Mouse (Mus musculus): ENCODE results near the gene Olfr169. TPM values are rescaled to one million over a fixed set of nuclear protein-coding genes. Genes with fewer than 3 reads are reported as not detected.
"Not testable (repeated sequence)": the region's sequence is repeated elsewhere in the genome, so short reads cannot be mapped to it uniquely, and the experiment has no call there.

Olfr169 gene
- not detected in 2 replicates for polyA plus RNA-seq (2014; fragmentation: Nextera tagmentation; extraction: Ambion mirVana)

DNA sequence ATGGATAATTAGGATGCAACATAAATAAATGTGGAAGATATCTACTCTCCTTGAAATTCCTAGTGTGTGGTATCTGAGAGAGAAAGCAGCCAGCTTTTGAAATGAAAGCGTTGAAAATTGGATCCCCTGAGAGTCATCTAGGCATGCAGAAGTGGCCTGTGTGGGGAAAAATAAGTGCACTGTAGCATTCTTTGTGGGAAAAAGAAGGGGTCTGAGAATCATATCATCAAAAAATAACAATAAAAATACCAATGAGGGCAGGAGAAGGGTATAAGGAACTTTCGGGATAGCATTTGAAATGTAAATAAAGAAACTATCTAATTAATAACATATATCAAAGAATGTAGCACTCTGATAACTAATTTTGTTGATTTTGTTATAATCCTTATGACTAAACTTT is at the start of gene Olfr169:
Gene Olfr169, minus strand, starts transcription at position 101 of the 400 bp plus-strand sequence.
- H3K4me3 ChIP-seq (ENCODE audit: low read depth, low read length); H3K9ac ChIP-seq (ENCODE audit: low read length); H3K9me3 ChIP-seq (ENCODE audit: control insufficient read depth, low read length); H3K4me2 ChIP-seq (ENCODE audit: low read depth, severe bottlenecking); H3K27me3 ChIP-seq (ENCODE audit: control insufficient read depth, insufficient read depth, low read length); H3K4me1 ChIP-seq (ENCODE audit: control insufficient read depth, insufficient read depth, low read length); H3K36me3 ChIP-seq (ENCODE audit: control insufficient read depth, insufficient read depth, low read length); DNase-seq (ENCODE audit: low spot score); H3K27ac ChIP-seq (replicated peaks; ENCODE audit: low read depth, low read length); ATAC-seq (ENCODE audit: insufficient number of reproducible peaks, low FRiP score, low TSS enrichment, low read depth): not testable (repeated sequence)
- 90% methylated on average over 2 of the region's 2 CpGs for WGBS

DNA sequence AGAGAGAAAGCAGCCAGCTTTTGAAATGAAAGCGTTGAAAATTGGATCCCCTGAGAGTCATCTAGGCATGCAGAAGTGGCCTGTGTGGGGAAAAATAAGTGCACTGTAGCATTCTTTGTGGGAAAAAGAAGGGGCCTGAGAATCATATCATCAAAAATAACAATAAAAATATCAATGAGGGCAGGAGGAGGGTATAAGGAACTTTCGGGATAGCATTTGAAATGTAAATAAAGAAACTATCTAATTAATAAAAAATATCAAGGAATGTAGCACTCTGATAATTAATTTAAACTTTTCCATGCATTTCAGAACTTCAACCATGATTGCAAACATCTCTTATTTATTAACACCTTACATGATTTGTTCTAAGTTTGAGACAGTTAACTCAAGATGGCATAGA is 40.2 kb upstream of the Olfr169 start, which contains the start of gene Olfr170:
Gene Olfr170, minus strand, starts transcription at position 101 of the 400 bp plus-strand sequence.
- H3K27me3 ChIP-seq (ENCODE audit: control insufficient read depth, insufficient read depth, low read length); H3K9me3 ChIP-seq (ENCODE audit: control insufficient read depth, low read length); H3K9ac ChIP-seq (ENCODE audit: low read length); H3K4me1 ChIP-seq (ENCODE audit: control insufficient read depth, insufficient read depth, low read length); DNase-seq (ENCODE audit: low spot score); H3K27ac ChIP-seq (replicated peaks; ENCODE audit: low read depth, low read length); H3K4me3 ChIP-seq (ENCODE audit: low read depth, low read length); H3K36me3 ChIP-seq (ENCODE audit: control insufficient read depth, insufficient read depth, low read length); H3K4me2 ChIP-seq (ENCODE audit: low read depth, severe bottlenecking); ATAC-seq (ENCODE audit: insufficient number of reproducible peaks, low FRiP score, low TSS enrichment, low read depth): not testable (repeated sequence)
- 92% methylated on average over 2 of the region's 2 CpGs for WGBS

DNA sequence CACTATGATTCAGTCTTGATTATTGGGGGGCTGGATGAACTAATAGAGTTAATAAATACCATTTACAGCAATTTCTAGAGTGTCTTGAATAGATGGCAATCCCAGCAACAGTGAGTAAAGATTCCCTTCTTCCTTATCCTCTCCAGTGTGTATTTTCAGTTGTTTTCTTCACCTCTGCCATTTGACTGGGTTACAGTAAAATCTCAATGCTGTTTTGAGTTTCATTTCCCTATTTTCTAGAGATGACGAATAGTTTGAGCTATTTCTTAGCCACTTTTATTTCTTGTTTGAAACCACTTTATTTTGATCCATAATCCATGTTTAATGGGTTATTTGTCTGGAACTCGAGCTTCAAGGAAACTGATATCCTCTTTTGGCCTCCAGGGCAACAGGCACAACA is 31.6 kb upstream of the Olfr169 start:
- H3K9me3 ChIP-seq (ENCODE audit: control insufficient read depth, low read length), result no peaks in the 10 kb centered on the region
- no peaks in the 10 kb centered on the region for H3K27me3 ChIP-seq (ENCODE audit: control insufficient read depth, insufficient read depth, low read length)
- DNase-seq (ENCODE audit: low spot score) (no peak), ATAC-seq (ENCODE audit: insufficient number of reproducible peaks, low FRiP score, low TSS enrichment, low read depth) (no peak)
- H3K4me1 ChIP-seq (ENCODE audit: control insufficient read depth, insufficient read depth, low read length), result no peaks in the 10 kb centered on the region
- H3K36me3 ChIP-seq (ENCODE audit: control insufficient read depth, insufficient read depth, low read length), result no peaks in the 10 kb centered on the region
- no peak overlapping the region for H3K9ac ChIP-seq (ENCODE audit: low read length)
- H3K4me3 ChIP-seq (ENCODE audit: low read depth, low read length), result no peak overlapping the region
- no peak overlapping the region for H3K4me2 ChIP-seq (ENCODE audit: low read depth, severe bottlenecking)
- no peak overlapping the region for H3K27ac ChIP-seq (replicated peaks; ENCODE audit: low read depth, low read length)
- WGBS, result 70% methylated on average over 2 of the region's 2 CpGs

DNA sequence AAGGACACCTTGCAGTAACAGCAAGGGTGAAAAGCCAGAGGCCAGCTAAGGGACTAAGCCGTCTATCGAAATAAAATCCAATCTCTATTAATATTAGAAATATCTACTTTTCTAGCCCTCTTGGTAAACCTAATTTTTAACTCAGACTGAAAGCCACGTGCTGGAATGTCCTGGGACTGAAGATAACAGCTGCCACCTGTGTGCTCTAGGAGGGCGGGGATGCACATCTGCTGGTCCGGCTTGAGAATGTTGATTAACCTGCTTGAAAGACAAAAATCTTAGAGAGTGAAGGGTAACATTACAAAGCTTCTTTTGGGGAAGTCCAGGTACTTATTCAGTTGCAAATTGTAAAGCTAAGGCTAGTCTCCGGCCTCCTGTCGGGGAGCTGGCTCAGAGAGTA is 18.2 kb downstream of the Olfr169 start:
- not testable (repeated sequence) for H3K27me3 ChIP-seq (ENCODE audit: control insufficient read depth, insufficient read depth, low read length); H3K4me2 ChIP-seq (ENCODE audit: low read depth, severe bottlenecking); H3K4me1 ChIP-seq (ENCODE audit: control insufficient read depth, insufficient read depth, low read length); H3K9ac ChIP-seq (ENCODE audit: low read length); H3K27ac ChIP-seq (replicated peaks; ENCODE audit: low read depth, low read length); H3K4me3 ChIP-seq (ENCODE audit: low read depth, low read length); ATAC-seq (ENCODE audit: insufficient number of reproducible peaks, low FRiP score, low TSS enrichment, low read depth); DNase-seq (ENCODE audit: low spot score); H3K36me3 ChIP-seq (ENCODE audit: control insufficient read depth, insufficient read depth, low read length); H3K9me3 ChIP-seq (ENCODE audit: control insufficient read depth, low read length)
- 84% methylated on average over 7 of the region's 7 CpGs for WGBS

DNA sequence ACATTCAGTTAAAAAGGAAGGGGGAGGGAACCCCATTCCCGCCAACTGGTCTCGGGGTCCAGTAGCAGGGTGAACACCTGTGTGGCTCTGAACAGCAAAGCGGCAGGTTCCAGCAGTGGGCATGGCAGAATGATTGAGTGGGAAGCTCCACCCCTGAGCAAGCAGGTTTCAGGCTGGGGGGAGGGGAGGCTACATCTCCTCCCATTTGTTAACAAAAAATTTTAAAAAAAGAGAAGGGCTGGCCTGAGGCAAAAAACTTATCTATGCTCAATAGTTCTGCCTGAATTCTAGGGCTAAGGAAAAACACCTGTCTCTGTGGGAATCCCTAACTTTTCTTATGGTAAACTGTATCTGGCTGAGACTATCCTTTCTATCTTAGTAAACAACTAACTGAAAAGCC is 19.4 kb downstream of the Olfr169 start:
- H3K4me2 ChIP-seq (ENCODE audit: low read depth, severe bottlenecking); H3K9ac ChIP-seq (ENCODE audit: low read length); DNase-seq (ENCODE audit: low spot score); H3K27ac ChIP-seq (replicated peaks; ENCODE audit: low read depth, low read length); H3K4me1 ChIP-seq (ENCODE audit: control insufficient read depth, insufficient read depth, low read length); H3K36me3 ChIP-seq (ENCODE audit: control insufficient read depth, insufficient read depth, low read length); H3K4me3 ChIP-seq (ENCODE audit: low read depth, low read length); ATAC-seq (ENCODE audit: insufficient number of reproducible peaks, low FRiP score, low TSS enrichment, low read depth); H3K27me3 ChIP-seq (ENCODE audit: control insufficient read depth, insufficient read depth, low read length); H3K9me3 ChIP-seq (ENCODE audit: control insufficient read depth, low read length): not testable (repeated sequence)
- 85% methylated on average over 3 of the region's 3 CpGs for WGBS

DNA sequence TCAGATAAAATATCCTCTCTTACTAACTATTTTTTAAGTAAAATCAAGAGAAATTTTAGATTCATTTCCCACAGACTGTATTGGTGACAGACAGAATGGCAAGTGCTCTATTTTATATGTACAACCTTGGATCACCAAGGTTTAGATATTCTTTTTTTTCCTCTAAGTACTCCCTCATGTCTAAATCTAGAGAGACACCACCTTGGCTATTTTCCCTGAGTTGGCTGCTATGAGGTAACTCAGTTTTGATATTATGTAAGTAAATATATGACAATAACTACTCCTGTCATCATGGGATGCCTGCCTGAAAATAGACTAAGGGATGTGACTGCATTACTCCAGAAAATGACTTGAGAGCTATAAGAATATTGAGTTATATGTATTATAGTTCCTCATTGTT is 36.2 kb downstream of the Olfr169 start, which contains the start of gene Olfr168:
Gene Olfr168, minus strand, starts transcription at position 101 of the 400 bp plus-strand sequence.
- ATAC-seq (ENCODE audit: insufficient number of reproducible peaks, low FRiP score, low TSS enrichment, low read depth) (no peak), DNase-seq (ENCODE audit: low spot score) (no peak)
- Histone ChIP-seq H3K27ac (replicated peaks; ENCODE audit: low read depth, low read length) (no peak within 1 kb of the TSS), H3K4me1 (ENCODE audit: control insufficient read depth, insufficient read depth, low read length) (no peaks in the 10 kb centered on the region), H3K9me3 (ENCODE audit: control insufficient read depth, low read length) (no peaks in the 10 kb centered on the region), H3K27me3 (ENCODE audit: control insufficient read depth, insufficient read depth, low read length) (no peaks in the 10 kb centered on the region), H3K36me3 (ENCODE audit: control insufficient read depth, insufficient read depth, low read length) (no peaks in the 10 kb centered on the region), H3K4me2 (ENCODE audit: low read depth, severe bottlenecking) (no peak within 1 kb of the TSS), H3K4me3 (ENCODE audit: low read depth, low read length) (no peak within 1 kb of the TSS), H3K9ac (ENCODE audit: low read length) (no peak within 1 kb of the TSS)

DNA sequence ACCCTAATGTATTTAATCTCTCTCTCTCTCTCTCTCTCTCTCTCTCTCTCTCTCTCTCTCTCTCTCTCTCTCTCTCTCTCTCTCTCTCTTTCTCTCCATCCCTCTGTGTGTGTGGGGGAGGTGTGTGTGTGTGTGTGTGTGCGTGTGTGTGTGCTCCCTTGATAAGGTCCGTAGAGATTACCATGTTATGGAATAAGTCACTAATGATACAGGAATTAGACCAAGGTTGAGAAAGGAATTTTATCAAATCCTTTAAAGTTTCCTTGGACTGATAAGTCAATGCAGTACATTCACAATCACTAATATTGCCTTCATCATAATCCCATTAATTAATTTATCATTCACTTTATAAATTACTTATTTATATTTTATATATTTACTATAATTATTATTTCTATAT is 49.4 kb downstream of the Olfr169 start, which contains the start of gene Olfr167:
Gene Olfr167, minus strand, starts transcription at position 101 of the 400 bp plus-strand sequence.
- H3K27me3 ChIP-seq (ENCODE audit: control insufficient read depth, insufficient read depth, low read length), result no peaks in the 10 kb centered on the region
- H3K9ac ChIP-seq (ENCODE audit: low read length), result no peak within 1 kb of the TSS
- ATAC-seq (ENCODE audit: insufficient number of reproducible peaks, low FRiP score, low TSS enrichment, low read depth), result no peak
- no peak within 1 kb of the TSS for H3K4me2 ChIP-seq (ENCODE audit: low read depth, severe bottlenecking)
- no peaks in the 10 kb centered on the region for H3K9me3 ChIP-seq (ENCODE audit: control insufficient read depth, low read length)
- H3K4me1 ChIP-seq (ENCODE audit: control insufficient read depth, insufficient read depth, low read length), result no peaks in the 10 kb centered on the region
- H3K27ac ChIP-seq (replicated peaks; ENCODE audit: low read depth, low read length), result no peak within 1 kb of the TSS
- WGBS, result 82% methylated on average over 2 of the region's 2 CpGs
- H3K4me3 ChIP-seq (ENCODE audit: low read depth, low read length), result no peak within 1 kb of the TSS
- H3K36me3 ChIP-seq (ENCODE audit: control insufficient read depth, insufficient read depth, low read length), result no peaks in the 10 kb centered on the region
- no peak for DNase-seq (ENCODE audit: low spot score)

Other genes with a start within 250 kb of the Olfr169 start
- gene Olfr165, start 148.7 kb downstream of the Olfr169 start, polyA plus RNA-seq (2014; fragmentation: Nextera tagmentation; extraction: Ambion mirVana), result not detected in 2 replicates
- gene Olfr166, start 88.1 kb downstream of the Olfr169 start, polyA plus RNA-seq (2014; fragmentation: Nextera tagmentation; extraction: Ambion mirVana), result not detected in 2 replicates
- gene Olfr167, start 49.5 kb downstream of the Olfr169 start, polyA plus RNA-seq (2014; fragmentation: Nextera tagmentation; extraction: Ambion mirVana), result not detected in 2 replicates
- gene Olfr168, start 36.3 kb downstream of the Olfr169 start, polyA plus RNA-seq (2014; fragmentation: Nextera tagmentation; extraction: Ambion mirVana), result not detected in 2 replicates
- not detected in 2 replicates for gene Olfr170, start 40.1 kb upstream of the Olfr169 start, polyA plus RNA-seq (2014; fragmentation: Nextera tagmentation; extraction: Ambion mirVana)
- not detected in 2 replicates for gene Olfr171, start 58.1 kb upstream of the Olfr169 start, polyA plus RNA-seq (2014; fragmentation: Nextera tagmentation; extraction: Ambion mirVana)
- gene Lamp3, start 134.6 kb upstream of the Olfr169 start, polyA plus RNA-seq (2014; fragmentation: Nextera tagmentation; extraction: Ambion mirVana), result not detected in 2 replicates
- 45.3 and 49.3 TPM in 2 replicates for gene B3gnt5, start 188.4 kb upstream of the Olfr169 start, polyA plus RNA-seq (2014; fragmentation: Nextera tagmentation; extraction: Ambion mirVana)